Mouse (Mus musculus) neural tube, embryonic 15.5 days (tissue): Measurements from ENCODE around the gene Hist1h2ak. TPM values are rescaled to one million over a fixed set of nuclear protein-coding genes. Genes with fewer than 3 reads are reported as not detected.
"Not testable (repeated sequence)": the region's sequence is repeated elsewhere in the genome, so short reads cannot be mapped to it uniquely, and the experiment has no call there.

Experiments used
- ATAC-seq: fragments of 200-750 bp; cut with Nextera tagmentation; 2 replicates; pipeline ENCODE4 v1.8.0; 2017; ENCODE audit warnings: mild to moderate bottlenecking, moderate TSS enrichment, moderate library complexity; ENCODE audit not compliant: low FRiP score
- H3K27ac ChIP-seq: fragments of 300-500 bp; sonication (generic); replicated peaks from 2 replicates; pipeline ENCODE4 v1.5.1; 2015; ENCODE audit warnings: mild to moderate bottlenecking, inconsistent platforms
- H3K27me3 ChIP-seq: fragments of 300-500 bp; sonication (generic); replicated peaks from 2 replicates; pipeline ENCODE4 v1.6.1; 2015; ENCODE audit warnings: inconsistent platforms
- H3K36me3 ChIP-seq: fragments of 300-500 bp; sonication (generic); 2 replicates; pipeline ENCODE4 v1.6.1; 2015; ENCODE audit warnings: inconsistent platforms
- H3K4me1 ChIP-seq: fragments of 300-500 bp; sonication (generic); 2 replicates; pipeline ENCODE4 v1.6.1; 2015; ENCODE audit warnings: inconsistent platforms
- H3K4me2 ChIP-seq: fragments of 300-500 bp; sonication (generic); 2 replicates; pipeline ENCODE4 v1.6.1; 2015; ENCODE audit warnings: inconsistent platforms, mild to moderate bottlenecking, moderate library complexity
- H3K4me3 ChIP-seq: fragments of 300-500 bp; sonication (generic); replicated peaks from 2 replicates; pipeline ENCODE4 v1.5.1; 2015; ENCODE audit warnings: mild to moderate bottlenecking, inconsistent platforms
- H3K9ac ChIP-seq: fragments of 300-500 bp; sonication (generic); replicated peaks from 2 replicates; pipeline ENCODE4 v1.6.1; 2015; ENCODE audit warnings: mild to moderate bottlenecking, inconsistent platforms
- H3K9me3 ChIP-seq: fragments of 300-500 bp; sonication (generic); replicated peaks from 2 replicates; pipeline ENCODE4 v1.6.1; 2016; ENCODE audit warnings: inconsistent platforms
- WGBS: fragments of 180-500 bp; shearing (Covaris S2); methylation state at CpG from one replicate; pipeline ENCODE4 v1.1.7; 2015; ENCODE audit warnings: mixed read lengths; 5-methylcytosine and 5-hydroxymethylcytosine counted together
- polyA plus RNA-seq: library from polyadenylated mRNA; unstranded; fragments of >200 nt; fragmentation: Nextera tagmentation; extraction: Ambion mirVana; gene quantifications from 2 replicates; pipeline ENCODE4 v1.2.1, GENCODE M21; 2015

Hist1h2ak gene
- 5.6 and 7.7 TPM in 2 replicates for polyA plus RNA-seq

- peaks cover 25% of the 10 kb centered on the region for H3K4me1 ChIP-seq
- peak within 1 kb of the TSS; percentile 92 for H3K27ac ChIP-seq
- H3K36me3 ChIP-seq, H3K9me3 ChIP-seq, H3K27me3 ChIP-seq: not testable (repeated sequence)
- H3K4me3 ChIP-seq: peak within 1 kb of the TSS; percentile 48
- WGBS: under 1% methylated on average over 39 of the region's 50 CpGs
- peak; percentile 95 for ATAC-seq
- H3K9ac ChIP-seq: peak within 1 kb of the TSS; percentile 58
- peak within 1 kb of the TSS; percentile 80 for H3K4me2 ChIP-seq
These were observed at the start of gene Hist1h2ak, which contains the start of gene Hist1h2bn for GRCm38 (mm10) chr13:21753524-21754285. TSS of gene Hist1h2ak (minus strand) at chr13:21753827. TSS of gene Hist1h2bn (plus strand) at chr13:21754123.

GRCm38 (mm10) chr13:21803058-21803457 is 49.4 kb upstream of the Hist1h2ak start:
- ATAC-seq: peak; percentile 79
- H3K4me1 ChIP-seq, H3K27me3 ChIP-seq, H3K4me3 ChIP-seq, H3K9me3 ChIP-seq, H3K27ac ChIP-seq, H3K4me2 ChIP-seq, H3K36me3 ChIP-seq, H3K9ac ChIP-seq: not testable (repeated sequence)
- no CpG with 5 or more reads among the region's 4 CpGs for WGBS

- H3K27ac ChIP-seq, H3K27me3 ChIP-seq, H3K9ac ChIP-seq, ATAC-seq, H3K36me3 ChIP-seq, H3K4me2 ChIP-seq, H3K4me3 ChIP-seq, H3K9me3 ChIP-seq, H3K4me1 ChIP-seq: not testable (repeated sequence)
These were observed 43.5 kb upstream of the Hist1h2ak start for GRCm38 (mm10) chr13:21797163-21797562.

- no peak overlapping the region for H3K4me3 ChIP-seq
- no peaks in the 10 kb centered on the region for H3K9me3 ChIP-seq
- H3K9ac ChIP-seq: no peak overlapping the region
- 97% methylated on average over 7 of the region's 7 CpGs for WGBS
- H3K4me2 ChIP-seq: no peak overlapping the region
- peaks cover 5% of the 10 kb centered on the region; the same call in 1 of the 2 replicates for H3K4me1 ChIP-seq
- no peaks in the 10 kb centered on the region for H3K36me3 ChIP-seq
- no peak for ATAC-seq
- H3K27me3 ChIP-seq: no peaks in the 10 kb centered on the region
- no peak overlapping the region for H3K27ac ChIP-seq
These were observed 42.0 kb upstream of the Hist1h2ak start for GRCm38 (mm10) chr13:21795584-21795983.

GRCm38 (mm10) chr13:21790601-21791283 is 37.1 kb upstream of the Hist1h2ak start:
- ATAC-seq: no peak
- H3K4me1 ChIP-seq: peaks cover 19% of the 10 kb centered on the region
- H3K36me3 ChIP-seq: no peaks in the 10 kb centered on the region
- H3K27ac ChIP-seq: no peak overlapping the region
- peak overlapping the region; percentile 46 for H3K4me2 ChIP-seq
- H3K4me3 ChIP-seq: 0 out of 2 replicates have a peak overlapping the region, but pooled peaks have one; percentile 4
- H3K27me3 ChIP-seq: no peaks in the 10 kb centered on the region
- WGBS: 6% methylated on average over 18 of the region's 18 CpGs
- peak overlapping the region; percentile 28; the same call in 1 of the 2 replicates for H3K9ac ChIP-seq
- no peaks in the 10 kb centered on the region for H3K9me3 ChIP-seq

GRCm38 (mm10) chr13:21789925-21790324 is 36.3 kb upstream of the Hist1h2ak start:
- Histone ChIP-seq H3K9me3 (no peaks in the 10 kb centered on the region), H3K4me2 (no peak overlapping the region), H3K9ac (no peak overlapping the region), H3K36me3 (no peaks in the 10 kb centered on the region), H3K4me3 (no peak overlapping the region), H3K4me1 (peaks cover 19% of the 10 kb centered on the region), H3K27ac (no peak overlapping the region), H3K27me3 (no peaks in the 10 kb centered on the region)
- 62% methylated on average over 6 of the region's 6 CpGs for WGBS
- ATAC-seq: no peak

- H3K4me3 ChIP-seq: peak overlapping the region; percentile 40
- H3K9ac ChIP-seq: 0 out of 2 replicates have a peak overlapping the region, but pooled peaks have one; percentile 34
- H3K27ac ChIP-seq: 0 out of 2 replicates have a peak overlapping the region, but pooled peaks have one; percentile 33
- no peaks in the 10 kb centered on the region for H3K9me3 ChIP-seq
- WGBS: 12% methylated on average over 16 of the region's 21 CpGs
- H3K4me2 ChIP-seq: peak overlapping the region; percentile 67
- no peaks in the 10 kb centered on the region for H3K27me3 ChIP-seq
- H3K4me1 ChIP-seq: peaks cover 29% of the 10 kb centered on the region
- no peaks in the 10 kb centered on the region for H3K36me3 ChIP-seq
- ATAC-seq: peak; percentile 6
These were observed 34.4 kb upstream of the Hist1h2ak start for GRCm38 (mm10) chr13:21787760-21788593.

GRCm38 (mm10) chr13:21786899-21787629 is 33.4 kb upstream of the Hist1h2ak start, which contains the start of the genes Hist1h2an and Hist1h2bp:
TSS of gene Hist1h2an (minus strand) at chr13:21787218.
TSS of gene Hist1h2bp (plus strand) at chr13:21787461.
- peak; percentile 96 for ATAC-seq
- Histone ChIP-seq H3K9ac (0 out of 2 replicates have a peak within 1 kb of the TSS, but pooled peaks have one; percentile 34), H3K4me3 (peak within 1 kb of the TSS; percentile 40), H3K27ac (peak within 1 kb of the TSS; percentile 72), H3K4me1 (peaks cover 37% of the 10 kb centered on the region), H3K4me2 (peak within 1 kb of the TSS; percentile 67)
- not testable (repeated sequence) for H3K9me3 ChIP-seq, H3K27me3 ChIP-seq, H3K36me3 ChIP-seq
- under 1% methylated on average over 38 of the region's 63 CpGs for WGBS

GRCm38 (mm10) chr13:21786189-21786898 is 32.7 kb upstream of the Hist1h2ak start:
- Histone ChIP-seq H3K9me3 (no peaks in the 10 kb centered on the region), H3K4me1 (peaks cover 37% of the 10 kb centered on the region), H3K9ac (0 out of 2 replicates have a peak overlapping the region, but pooled peaks have one; percentile 30), H3K27me3 (no peaks in the 10 kb centered on the region), H3K4me3 (peak overlapping the region; percentile 40), H3K27ac (peak overlapping the region; percentile 71), H3K36me3 (no peaks in the 10 kb centered on the region), H3K4me2 (peak overlapping the region; percentile 67)
- ATAC-seq: no peak
- WGBS: 3% methylated on average over 8 of the region's 8 CpGs

GRCm38 (mm10) chr13:21784311-21784710 is 30.7 kb upstream of the Hist1h2ak start:
- Histone ChIP-seq H3K4me1 (peaks cover 42% of the 10 kb centered on the region), H3K4me3 (no peak overlapping the region), H3K9ac (no peak overlapping the region; the same call in 1 of the 2 replicates), H3K27ac (peak overlapping the region; percentile 58; the same call in 1 of the 2 replicates), H3K27me3 (peaks cover 6% of the 10 kb centered on the region; the same call in 1 of the 2 replicates), H3K4me2 (peak overlapping the region; percentile 72; the same call in 1 of the 2 replicates), H3K36me3 (no peaks in the 10 kb centered on the region), H3K9me3 (no peaks in the 10 kb centered on the region)
- 18% methylated on average over 6 of the region's 6 CpGs for WGBS
- no peak for ATAC-seq
